Mouse (Mus musculus): ENCODE results near the gene Aloxe3. TPM values are rescaled to one million over a fixed set of nuclear protein-coding genes. Genes with fewer than 3 reads are reported as not detected.

The Aloxe3 gene
- polyA plus RNA-seq, 1 experiment from 2014 or later, result 1.9 TPM

DNA sequence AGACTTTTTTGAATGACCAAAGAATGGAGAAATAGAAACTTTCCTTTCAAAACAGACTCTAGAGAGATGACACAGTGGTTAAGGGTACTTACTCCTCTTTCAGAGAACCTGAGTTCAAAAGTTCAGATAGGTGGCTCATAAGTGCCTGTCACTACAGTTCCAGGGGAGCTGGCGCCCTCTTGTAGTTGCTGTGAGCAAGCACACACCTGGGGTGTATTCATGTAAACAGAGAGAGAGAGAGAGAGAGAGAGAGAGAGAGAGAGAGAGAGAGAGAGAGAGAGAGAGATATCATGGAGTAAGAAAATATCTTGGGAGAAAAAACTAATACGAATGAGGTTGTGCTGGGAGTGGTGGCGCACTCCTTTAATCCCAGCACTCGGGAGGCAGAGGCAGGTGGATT lies 54.4 kb downstream of the Aloxe3 start:
- H3K27ac ChIP-seq (replicated peaks; ENCODE audit: low read depth, low read length), result no peak overlapping the region
- no peak overlapping the region for H3K4me3 ChIP-seq (ENCODE audit: low read depth, low read length)
- no peaks in the 10 kb centered on the region for H3K27me3 ChIP-seq (replicated peaks; ENCODE audit: control insufficient read depth, insufficient read depth, low read length)
- no peak overlapping the region for H3K4me2 ChIP-seq (ENCODE audit: low read depth, low read length)
- 75% methylated on average over 4 of the region's 4 CpGs for WGBS
- no peak overlapping the region for H3K9ac ChIP-seq (ENCODE audit: low read depth, low read length)
- no peaks in the 10 kb centered on the region for H3K4me1 ChIP-seq (ENCODE audit: control insufficient read depth, insufficient read depth, low read length)
- ATAC-seq (ENCODE audit: low read depth) (no peak), DNase-seq (ENCODE audit: low spot score) (no peak)
- H3K36me3 ChIP-seq (ENCODE audit: control insufficient read depth, insufficient read depth, low read length), result no peaks in the 10 kb centered on the region
- no peaks in the 10 kb centered on the region for H3K9me3 ChIP-seq (ENCODE audit: control insufficient read depth, low read length)

DNA sequence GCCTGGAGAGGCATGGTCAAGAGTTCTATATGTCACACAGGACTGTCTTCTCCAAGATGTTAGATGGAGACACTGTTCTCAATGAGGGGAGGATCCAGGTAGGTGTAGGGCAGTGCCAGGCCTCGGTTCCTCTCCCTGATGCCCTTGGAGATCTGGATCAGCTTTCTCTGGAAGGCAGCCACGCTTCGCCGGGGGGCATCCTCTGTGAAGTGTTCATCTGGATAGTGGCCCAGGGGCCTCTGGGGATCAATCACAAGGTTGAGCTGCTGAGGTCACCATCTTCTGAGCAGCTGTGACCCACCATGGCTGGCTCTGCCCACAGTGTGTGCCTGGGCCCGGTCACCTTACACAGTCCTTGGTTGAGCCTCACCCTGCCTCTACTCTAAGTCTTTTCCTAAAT lies 59.3 kb downstream of the Aloxe3 start:
- H3K36me3 ChIP-seq (ENCODE audit: control insufficient read depth, insufficient read depth, low read length), result no peaks in the 10 kb centered on the region
- no peak overlapping the region for H3K27ac ChIP-seq (replicated peaks; ENCODE audit: low read depth, low read length)
- 90% methylated on average over 5 of the region's 5 CpGs for WGBS
- H3K9me3 ChIP-seq (ENCODE audit: control insufficient read depth, low read length), result no peaks in the 10 kb centered on the region
- H3K4me2 ChIP-seq (ENCODE audit: low read depth, low read length), result no peak overlapping the region
- DNase-seq (ENCODE audit: low spot score) (no peak), ATAC-seq (ENCODE audit: low read depth) (no peak)
- no peaks in the 10 kb centered on the region for H3K27me3 ChIP-seq (replicated peaks; ENCODE audit: control insufficient read depth, insufficient read depth, low read length)
- H3K4me1 ChIP-seq (ENCODE audit: control insufficient read depth, insufficient read depth, low read length), result no peaks in the 10 kb centered on the region
- no peak overlapping the region for H3K4me3 ChIP-seq (ENCODE audit: low read depth, low read length)
- no peak overlapping the region for H3K9ac ChIP-seq (ENCODE audit: low read depth, low read length)

DNA sequence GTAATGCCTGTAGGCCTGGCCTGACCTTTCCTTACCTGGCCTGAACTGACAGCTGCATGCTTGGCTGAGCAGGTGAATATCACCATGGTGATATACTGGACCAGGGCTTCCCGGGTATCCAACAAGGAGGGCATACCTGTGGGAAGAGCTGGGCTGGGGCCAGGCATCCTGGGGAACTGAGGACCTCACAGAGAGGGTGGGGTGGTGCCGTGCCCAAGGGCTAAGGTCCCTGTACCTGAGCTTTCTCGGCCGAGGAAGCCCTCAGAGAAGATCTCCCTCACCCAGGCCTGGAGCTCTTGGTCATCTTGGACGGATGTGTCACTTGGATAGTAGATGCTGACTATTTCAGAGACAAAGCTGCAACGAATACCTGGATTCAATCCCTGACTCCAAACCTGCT lies 60.2 kb downstream of the Aloxe3 start:
- H3K9ac ChIP-seq (ENCODE audit: low read depth, low read length), result no peak overlapping the region
- H3K4me1 ChIP-seq (ENCODE audit: control insufficient read depth, insufficient read depth, low read length), result no peaks in the 10 kb centered on the region
- DNase-seq (ENCODE audit: low spot score) (no peak), ATAC-seq (ENCODE audit: low read depth) (no peak)
- no peak overlapping the region for H3K4me3 ChIP-seq (ENCODE audit: low read depth, low read length)
- no peaks in the 10 kb centered on the region for H3K36me3 ChIP-seq (ENCODE audit: control insufficient read depth, insufficient read depth, low read length)
- H3K27ac ChIP-seq (replicated peaks; ENCODE audit: low read depth, low read length), result no peak overlapping the region
- WGBS, result 76% methylated on average over 6 of the region's 6 CpGs
- no peak overlapping the region for H3K4me2 ChIP-seq (ENCODE audit: low read depth, low read length)
- H3K9me3 ChIP-seq (ENCODE audit: control insufficient read depth, low read length), result no peaks in the 10 kb centered on the region
- H3K27me3 ChIP-seq (replicated peaks; ENCODE audit: control insufficient read depth, insufficient read depth, low read length), result no peaks in the 10 kb centered on the region

- no peak overlapping the region for H3K27ac ChIP-seq (replicated peaks; ENCODE audit: low read depth, low read length)
- 2% methylated on average over 1 of the region's 1 CpGs for WGBS
- no peaks in the 10 kb centered on the region for H3K36me3 ChIP-seq (ENCODE audit: control insufficient read depth, insufficient read depth, low read length)
- H3K27me3 ChIP-seq (replicated peaks; ENCODE audit: control insufficient read depth, insufficient read depth, low read length), result peaks cover 22% of the 10 kb centered on the region
- H3K4me2 ChIP-seq (ENCODE audit: low read depth, low read length), result no peak overlapping the region
- no peak for ATAC-seq (ENCODE audit: low read depth)
- DNase-seq (ENCODE audit: low spot score), result peak; percentile 60
- H3K9me3 ChIP-seq (ENCODE audit: control insufficient read depth, low read length), result no peaks in the 10 kb centered on the region
- H3K4me3 ChIP-seq (ENCODE audit: low read depth, low read length), result no peak overlapping the region
- H3K9ac ChIP-seq (ENCODE audit: low read depth, low read length), result no peak overlapping the region; the same call in 1 of the 2 replicates
- H3K4me1 ChIP-seq (ENCODE audit: control insufficient read depth, insufficient read depth, low read length), result peaks cover 4% of the 10 kb centered on the region; the same call in 1 of the 2 replicates
Measured at GRCm38 (mm10) chr11:69192840-69193239, 67.1 kb downstream of the Aloxe3 start.

GRCm38 (mm10) chr11:69196766-69197165 lies 71.1 kb downstream of the Aloxe3 start:
- Histone ChIP-seq H3K9ac (ENCODE audit: low read depth, low read length) (peak overlapping the region; percentile 45; the same call in 1 of the 2 replicates), H3K27ac (replicated peaks; ENCODE audit: low read depth, low read length) (no peak overlapping the region), H3K4me1 (ENCODE audit: control insufficient read depth, insufficient read depth, low read length) (peaks cover 4% of the 10 kb centered on the region; the same call in 1 of the 2 replicates), H3K9me3 (ENCODE audit: control insufficient read depth, low read length) (no peaks in the 10 kb centered on the region), H3K4me3 (ENCODE audit: low read depth, low read length) (peak overlapping the region; percentile 26), H3K36me3 (ENCODE audit: control insufficient read depth, insufficient read depth, low read length) (no peaks in the 10 kb centered on the region), H3K4me2 (ENCODE audit: low read depth, low read length) (peak overlapping the region; percentile 53), H3K27me3 (replicated peaks; ENCODE audit: control insufficient read depth, insufficient read depth, low read length) (peaks cover 33% of the 10 kb centered on the region)
- 4% methylated on average over 5 of the region's 5 CpGs for WGBS
- DNase-seq (ENCODE audit: low spot score) (peak; percentile 31), ATAC-seq (ENCODE audit: low read depth) (no peak)

GRCm38 (mm10) chr11:69197194-69197593 lies 71.5 kb downstream of the Aloxe3 start:
- Histone ChIP-seq H3K9me3 (ENCODE audit: control insufficient read depth, low read length) (no peaks in the 10 kb centered on the region), H3K4me1 (ENCODE audit: control insufficient read depth, insufficient read depth, low read length) (peaks cover 4% of the 10 kb centered on the region; the same call in 1 of the 2 replicates), H3K36me3 (ENCODE audit: control insufficient read depth, insufficient read depth, low read length) (no peaks in the 10 kb centered on the region), H3K9ac (ENCODE audit: low read depth, low read length) (peak overlapping the region; percentile 45; the same call in 1 of the 2 replicates), H3K4me2 (ENCODE audit: low read depth, low read length) (peak overlapping the region; percentile 53), H3K27ac (replicated peaks; ENCODE audit: low read depth, low read length) (no peak overlapping the region), H3K27me3 (replicated peaks; ENCODE audit: control insufficient read depth, insufficient read depth, low read length) (peaks cover 33% of the 10 kb centered on the region), H3K4me3 (ENCODE audit: low read depth, low read length) (peak overlapping the region; percentile 26)
- DNase-seq (ENCODE audit: low spot score) (no peak), ATAC-seq (ENCODE audit: low read depth) (no peak)
- 2% methylated on average over 14 of the region's 14 CpGs for WGBS

- H3K4me3 ChIP-seq (ENCODE audit: low read depth, low read length), result peak within 1 kb of the TSS; percentile 26
- no peak within 1 kb of the TSS for H3K27ac ChIP-seq (replicated peaks; ENCODE audit: low read depth, low read length)
- WGBS, result 27% methylated on average over 6 of the region's 6 CpGs
- H3K9ac ChIP-seq (ENCODE audit: low read depth, low read length), result peak within 1 kb of the TSS; percentile 45; the same call in 1 of the 2 replicates
- H3K27me3 ChIP-seq (replicated peaks; ENCODE audit: control insufficient read depth, insufficient read depth, low read length), result peaks cover 33% of the 10 kb centered on the region
- no peaks in the 10 kb centered on the region for H3K9me3 ChIP-seq (ENCODE audit: control insufficient read depth, low read length)
- ATAC-seq (ENCODE audit: low read depth) (no peak), DNase-seq (ENCODE audit: low spot score) (no peak)
- H3K36me3 ChIP-seq (ENCODE audit: control insufficient read depth, insufficient read depth, low read length), result no peaks in the 10 kb centered on the region
- H3K4me1 ChIP-seq (ENCODE audit: control insufficient read depth, insufficient read depth, low read length), result peaks cover 4% of the 10 kb centered on the region; the same call in 1 of the 2 replicates
- peak within 1 kb of the TSS; percentile 53 for H3K4me2 ChIP-seq (ENCODE audit: low read depth, low read length)
Measured at GRCm38 (mm10) chr11:69197743-69198142, 72.0 kb downstream of the Aloxe3 start, which contains the start of gene Alox8. Gene Alox8, minus strand, starts transcription at chr11:69197843.

Other genes starting within 250 kb of the Aloxe3 start
- 0.17 and 0.45 TPM in 2 replicates for gene Rnf222, start 237.3 kb upstream of the Aloxe3 start, polyA plus RNA-seq (2014; fragmentation: Nextera tagmentation; extraction: Ambion mirVana)
- gene Rpl26, start 224.3 kb upstream of the Aloxe3 start, polyA plus RNA-seq (2014; fragmentation: Nextera tagmentation; extraction: Ambion mirVana), result 1,088 and 1,233 TPM in 2 replicates
- gene Odf4, start 198.8 kb upstream of the Aloxe3 start, polyA plus RNA-seq (2014; fragmentation: Nextera tagmentation; extraction: Ambion mirVana), result not detected in 2 replicates
- 7.3 and 8.9 TPM in 2 replicates for gene Arhgef15, start 168.4 kb upstream of the Aloxe3 start, polyA plus RNA-seq (2014; fragmentation: Nextera tagmentation; extraction: Ambion mirVana)
- 3.4 and 5.0 TPM in 2 replicates for gene Slc25a35, start 157.8 kb upstream of the Aloxe3 start, polyA plus RNA-seq (2014; fragmentation: Nextera tagmentation; extraction: Ambion mirVana)
- 44.9 and 50.1 TPM in 2 replicates for gene Rangrf, start 150.7 kb upstream of the Aloxe3 start, polyA plus RNA-seq (2014; fragmentation: Nextera tagmentation; extraction: Ambion mirVana)
- gene Pfas, start 117.4 kb upstream of the Aloxe3 start, polyA plus RNA-seq (2014; fragmentation: Nextera tagmentation; extraction: Ambion mirVana), result 19.1 and 21.9 TPM in 2 replicates
- gene Ctc1, start 110.0 kb upstream of the Aloxe3 start, polyA plus RNA-seq (2014; fragmentation: Nextera tagmentation; extraction: Ambion mirVana), result 36.5 and 47.3 TPM in 2 replicates
- gene Aurkb, start 80.2 kb upstream of the Aloxe3 start, polyA plus RNA-seq (2014; fragmentation: Nextera tagmentation; extraction: Ambion mirVana), result 92.5 and 112 TPM in 2 replicates
- gene Borcs6, start 66.2 kb upstream of the Aloxe3 start, polyA plus RNA-seq (2014; fragmentation: Nextera tagmentation; extraction: Ambion mirVana), result 12.1 and 12.4 TPM in 2 replicates
- 65.6 and 87.8 TPM in 2 replicates for gene Tmem107, start 55.1 kb upstream of the Aloxe3 start, polyA plus RNA-seq (2014; fragmentation: Nextera tagmentation; extraction: Ambion mirVana)
- gene Vamp2, start 37.4 kb upstream of the Aloxe3 start, polyA plus RNA-seq (2014; fragmentation: Nextera tagmentation; extraction: Ambion mirVana), result 89.1 and 97.0 TPM in 2 replicates
- 21.5 and 28.2 TPM in 2 replicates for gene Per1, start 30.7 kb upstream of the Aloxe3 start, polyA plus RNA-seq (2014; fragmentation: Nextera tagmentation; extraction: Ambion mirVana)
- 0.21 and 0.45 TPM in 2 replicates for gene Hes7, start 5.5 kb upstream of the Aloxe3 start, polyA plus RNA-seq (2014; fragmentation: Nextera tagmentation; extraction: Ambion mirVana)
- gene 9130213A22Rik, start 3.3 kb upstream of the Aloxe3 start, polyA plus RNA-seq (2014; fragmentation: Nextera tagmentation; extraction: Ambion mirVana), result 0.14 and 0.63 TPM in 2 replicates
- 0.62 and 4.8 TPM in 2 replicates for gene Alox12b, start 31.1 kb downstream of the Aloxe3 start, polyA plus RNA-seq (2014; fragmentation: Nextera tagmentation; extraction: Ambion mirVana)
- gene Alox8, start 71.9 kb downstream of the Aloxe3 start, polyA plus RNA-seq (2014; fragmentation: Nextera tagmentation; extraction: Ambion mirVana), result 0.22 TPM in 1 of 2 replicates, not detected in the other
- gene Gucy2e, start 111.1 kb downstream of the Aloxe3 start, polyA plus RNA-seq (2014; fragmentation: Nextera tagmentation; extraction: Ambion mirVana), result 0.15 and 0.33 TPM in 2 replicates
- 12.4 and 15.7 TPM in 2 replicates for gene Cntrob, start 197.9 kb downstream of the Aloxe3 start, polyA plus RNA-seq (2014; fragmentation: Nextera tagmentation; extraction: Ambion mirVana)
- 147 and 164 TPM in 2 replicates for gene Trappc1, start 198.1 kb downstream of the Aloxe3 start, polyA plus RNA-seq (2014; fragmentation: Nextera tagmentation; extraction: Ambion mirVana)
- gene Kcnab3, start 200.4 kb downstream of the Aloxe3 start, polyA plus RNA-seq (2014; fragmentation: Nextera tagmentation; extraction: Ambion mirVana), result 1.7 and 2.0 TPM in 2 replicates
- 15.6 and 17.1 TPM in 2 replicates for gene Rnf227, start 214.6 kb downstream of the Aloxe3 start, polyA plus RNA-seq (2014; fragmentation: Nextera tagmentation; extraction: Ambion mirVana)
- 68.9 and 73.3 TPM in 2 replicates for gene Chd3, start 243.5 kb downstream of the Aloxe3 start, polyA plus RNA-seq (2014; fragmentation: Nextera tagmentation; extraction: Ambion mirVana)

All from embryonic facial prominence, embryonic 14.5 days (tissue).